Mouse (Mus musculus) heart, embryonic 16.5 days (tissue): ENCODE results near the gene Gm44579. TPM values are rescaled to one million over a fixed set of nuclear protein-coding genes. Genes with fewer than 3 reads are reported as not detected.

Experiments
- ATAC-seq: fragments of 200-750 bp; cut with Nextera tagmentation; replicated peaks from 2 replicates; pipeline ENCODE4 v1.8.0; 2017; ENCODE audit warnings: moderate number of reproducible peaks; ENCODE audit not compliant: insufficient read depth, low FRiP score; ENCODE audit errors: extremely low read depth
- H3K27ac ChIP-seq: fragments of 300-500 bp; sonication (generic); 2 replicates; pipeline ENCODE4 v1.5.1; 2014; ENCODE audit warnings: mild to moderate bottlenecking, low read length, control low read depth, moderate library complexity
- H3K27me3 ChIP-seq: fragments of 300-500 bp; sonication (generic); 2 replicates; pipeline ENCODE4 v1.6.1; 2014; ENCODE audit warnings: low read length, mixed read lengths; ENCODE audit not compliant: control insufficient read depth, insufficient read depth
- H3K36me3 ChIP-seq: fragments of 300-500 bp; sonication (generic); 2 replicates; pipeline ENCODE4 v1.6.1; 2014; ENCODE audit not compliant: control insufficient read depth, insufficient read depth
- H3K4me1 ChIP-seq: fragments of 300-500 bp; sonication (generic); 2 replicates; pipeline ENCODE4 v1.6.1; 2014; ENCODE audit warnings: low read length, mixed read lengths; ENCODE audit not compliant: control insufficient read depth, insufficient read depth
- H3K4me2 ChIP-seq: fragments of 300-500 bp; sonication (generic); 2 replicates; pipeline ENCODE4 v1.6.1; 2014; ENCODE audit warnings: low read depth, mild to moderate bottlenecking, control low read depth, low read length
- H3K4me3 ChIP-seq: fragments of 300-500 bp; sonication (generic); 2 replicates; pipeline ENCODE4 v1.5.1; 2014; ENCODE audit warnings: mild to moderate bottlenecking, control low read depth, low read length
- H3K9ac ChIP-seq: fragments of 300-500 bp; sonication (generic); 2 replicates; pipeline ENCODE4 v1.6.1; 2014; ENCODE audit warnings: low read length, control low read depth
- H3K9me3 ChIP-seq: fragments of 300-500 bp; sonication (generic); replicated peaks from 2 replicates; pipeline ENCODE4 v1.6.1; 2016; ENCODE audit warnings: low read length; ENCODE audit not compliant: control insufficient read depth
- WGBS: fragments of 180-500 bp; shearing (Covaris S2); extraction: QIAGEN DNeasy Blood & Tissue Kit; methylation state at CpG from one replicate; pipeline ENCODE4 v1.1.7; 2014; 5-methylcytosine and 5-hydroxymethylcytosine counted together
- polyA plus RNA-seq: library from polyadenylated mRNA; unstranded; fragments of >200 nt; fragmentation: Nextera tagmentation; extraction: Ambion mirVana; gene quantifications from 2 replicates; pipeline ENCODE4 v1.2.1, GENCODE M21; 2015

Gene Gm44579
- polyA plus RNA-seq, 1 experiment from 2014 or later = not detected

DNA sequence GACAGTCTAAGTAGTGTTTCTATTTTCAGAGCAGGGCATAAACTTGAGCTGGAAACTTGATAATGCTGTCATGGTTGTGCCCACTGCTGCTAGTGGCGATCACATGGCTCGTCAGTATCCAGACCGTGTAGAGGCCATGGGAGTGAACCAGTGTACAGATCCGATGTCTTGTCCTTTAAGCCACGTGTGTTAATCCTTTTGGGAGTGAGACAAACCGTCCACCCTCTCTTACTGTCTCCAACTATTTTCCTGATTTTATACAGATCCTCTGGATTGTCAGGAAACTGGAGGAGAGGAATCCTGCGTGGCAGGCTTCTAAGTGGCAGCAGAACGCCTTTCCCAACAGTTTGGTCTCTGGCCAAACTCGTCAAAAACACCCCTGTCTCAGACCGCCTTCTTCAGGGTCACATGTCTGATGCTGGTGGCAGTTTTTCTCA lies 71.6 kb downstream of the Gm44579 start:
- peak overlapping the region; percentile 2; the same call in 1 of the 2 replicates for H3K4me3 ChIP-seq
- H3K27me3 ChIP-seq = no peaks in the 10 kb centered on the region
- H3K9me3 ChIP-seq = no peaks in the 10 kb centered on the region
- peak; percentile 88 for ATAC-seq
- H3K4me1 ChIP-seq = peaks cover 24% of the 10 kb centered on the region
- 20% methylated on average over 10 of the region's 10 CpGs for whole genome bisulfite sequencing
- peak overlapping the region; percentile 31 for H3K9ac ChIP-seq
- H3K4me2 ChIP-seq = peak overlapping the region; percentile 51; the same call in 1 of the 2 replicates
- no peaks in the 10 kb centered on the region for H3K36me3 ChIP-seq
- H3K27ac ChIP-seq = peak overlapping the region; percentile 96

DNA sequence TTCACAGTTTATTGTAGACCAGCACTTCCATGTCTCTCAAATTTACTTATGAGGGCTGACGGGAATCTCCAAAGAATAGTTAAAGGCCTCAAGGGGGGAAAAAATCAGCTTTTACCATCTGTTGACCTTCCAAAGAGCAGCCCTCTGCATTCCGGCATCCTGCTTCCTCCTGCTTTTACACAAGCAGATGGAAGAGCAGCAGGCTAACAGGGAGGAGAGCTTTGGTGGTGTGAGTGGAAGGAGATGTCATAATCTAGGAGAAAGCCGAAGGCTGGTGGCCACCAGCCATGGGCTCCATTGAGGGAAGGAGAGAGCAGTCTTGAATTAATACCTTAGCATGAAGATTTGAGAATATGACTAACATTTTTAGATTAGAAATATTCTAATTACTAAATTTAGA lies 72.4 kb downstream of the Gm44579 start:
- H3K36me3 ChIP-seq = no peaks in the 10 kb centered on the region
- no peaks in the 10 kb centered on the region for H3K9me3 ChIP-seq
- 55% methylated on average over 3 of the region's 3 CpGs for WGBS
- H3K4me1 ChIP-seq = peaks cover 25% of the 10 kb centered on the region
- H3K4me2 ChIP-seq = no peak overlapping the region
- H3K27ac ChIP-seq = peak overlapping the region; percentile 96
- 0 out of 2 replicates have a peak overlapping the region, but pooled peaks have one; percentile 30 for H3K9ac ChIP-seq
- no peak overlapping the region for H3K4me3 ChIP-seq
- no peaks in the 10 kb centered on the region for H3K27me3 ChIP-seq
- ATAC-seq = no peak

DNA sequence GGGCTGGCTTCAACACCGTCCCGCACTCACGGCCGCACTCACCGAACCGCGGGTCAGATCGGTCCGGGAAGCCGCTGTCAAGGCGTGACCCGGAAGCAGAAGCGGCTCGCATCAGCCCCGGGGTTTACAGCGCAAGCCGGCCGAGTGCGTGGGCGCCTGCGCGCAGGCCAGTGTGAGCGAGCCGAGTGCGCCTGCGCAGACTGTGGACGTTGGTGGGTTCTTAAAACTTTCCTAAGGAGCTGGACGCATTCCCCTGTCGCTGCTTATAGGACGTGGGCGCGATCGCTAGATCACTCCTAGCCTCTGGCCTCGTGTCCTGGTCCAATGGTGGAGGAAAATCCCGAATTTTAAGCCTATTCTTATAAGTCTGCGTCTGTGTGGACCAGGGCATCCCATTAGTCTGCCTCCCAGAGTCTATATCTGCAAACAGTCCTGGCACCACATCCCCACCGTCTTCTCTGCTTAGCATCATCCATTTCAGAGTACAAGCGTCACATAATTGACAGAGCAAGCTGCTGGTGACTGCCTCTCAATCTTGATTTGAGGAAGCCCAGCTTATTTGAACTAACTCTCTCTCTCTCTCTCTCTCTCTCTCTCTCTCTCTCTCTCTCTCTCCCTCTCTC lies 75.1 kb downstream of the Gm44579 start:
- peak overlapping the region; percentile 87 for H3K27ac ChIP-seq
- H3K4me3 ChIP-seq = peak overlapping the region; percentile 99
- peak overlapping the region; percentile 77 for H3K4me2 ChIP-seq
- peak; percentile 89 for ATAC-seq
- no peaks in the 10 kb centered on the region for H3K9me3 ChIP-seq
- peaks cover 25% of the 10 kb centered on the region for H3K4me1 ChIP-seq
- H3K9ac ChIP-seq = peak overlapping the region; percentile 99
- WGBS = under 1% methylated on average over 38 of the region's 38 CpGs
- no peaks in the 10 kb centered on the region for H3K27me3 ChIP-seq
- peaks cover 12% of the 10 kb centered on the region for H3K36me3 ChIP-seq

DNA sequence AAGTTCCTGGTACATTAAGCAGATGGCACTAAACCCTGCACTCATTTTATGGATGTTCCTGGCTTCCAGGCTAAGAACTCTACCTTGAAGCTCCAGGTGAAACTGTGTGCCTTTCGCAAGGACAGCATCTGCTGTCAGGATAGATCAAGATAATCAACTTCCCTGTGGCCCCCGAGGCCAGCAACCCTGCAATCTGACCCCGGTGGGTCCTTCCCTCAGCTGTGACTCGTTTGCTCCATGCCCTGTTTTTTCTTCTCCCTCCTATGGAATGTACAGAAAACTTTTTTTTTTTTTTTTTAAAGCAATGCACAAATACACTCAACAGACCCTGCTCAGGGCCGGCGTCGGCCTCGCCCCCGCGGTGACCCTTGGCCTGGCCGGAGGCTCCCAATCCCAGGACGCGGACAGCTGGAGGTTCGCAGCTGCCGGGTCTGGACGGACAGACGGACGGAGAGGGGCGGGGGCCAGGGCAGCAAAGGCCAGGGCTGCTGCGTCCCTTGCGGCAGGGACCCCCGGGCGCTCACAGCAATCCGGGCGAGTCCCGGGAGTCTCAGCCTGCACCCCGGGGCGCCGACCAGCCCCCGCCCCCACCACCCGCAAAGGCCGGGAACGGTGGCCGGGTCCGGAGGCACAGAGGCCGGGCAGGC lies 75.8 kb downstream of the Gm44579 start:
- Histone ChIP-seq H3K27ac (peak overlapping the region; percentile 87), H3K27me3 (no peaks in the 10 kb centered on the region), H3K4me2 (peak overlapping the region; percentile 77), H3K4me1 (peaks cover 25% of the 10 kb centered on the region), H3K36me3 (peaks cover 18% of the 10 kb centered on the region), H3K4me3 (peak overlapping the region; percentile 99), H3K9ac (peak overlapping the region; percentile 99), H3K9me3 (no peaks in the 10 kb centered on the region)
- WGBS = under 1% methylated on average over 36 of the region's 36 CpGs
- ATAC-seq = peak; percentile 11; the same call in 1 of the 2 replicates

DNA sequence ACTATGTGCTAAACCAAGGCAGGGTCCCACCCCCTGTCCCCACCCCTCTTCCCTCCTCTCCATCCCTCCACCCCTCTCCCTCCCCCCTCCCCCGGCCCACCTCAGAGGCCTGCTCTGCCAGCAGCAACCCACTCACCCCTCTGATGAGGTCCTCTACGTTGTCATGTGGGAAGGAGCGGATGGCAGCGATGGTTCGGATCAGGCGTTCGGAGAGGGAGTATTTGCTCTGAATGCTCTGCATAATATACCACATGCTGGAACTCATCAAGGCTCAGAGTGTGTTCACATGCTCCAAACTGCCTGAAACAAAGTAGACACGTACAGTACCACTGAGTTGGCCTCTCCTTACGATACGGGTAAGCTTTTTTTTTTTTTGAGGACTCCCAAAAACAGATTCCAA lies 78.3 kb downstream of the Gm44579 start:
- H3K4me1 ChIP-seq = peaks cover 13% of the 10 kb centered on the region
- no peak overlapping the region for H3K9ac ChIP-seq
- no peak for ATAC-seq
- WGBS = 79% methylated on average over 10 of the region's 10 CpGs
- no peak overlapping the region for H3K27ac ChIP-seq
- no peak overlapping the region for H3K4me2 ChIP-seq
- no peaks in the 10 kb centered on the region for H3K9me3 ChIP-seq
- H3K36me3 ChIP-seq = peaks cover 29% of the 10 kb centered on the region
- no peaks in the 10 kb centered on the region for H3K27me3 ChIP-seq
- no peak overlapping the region for H3K4me3 ChIP-seq

DNA sequence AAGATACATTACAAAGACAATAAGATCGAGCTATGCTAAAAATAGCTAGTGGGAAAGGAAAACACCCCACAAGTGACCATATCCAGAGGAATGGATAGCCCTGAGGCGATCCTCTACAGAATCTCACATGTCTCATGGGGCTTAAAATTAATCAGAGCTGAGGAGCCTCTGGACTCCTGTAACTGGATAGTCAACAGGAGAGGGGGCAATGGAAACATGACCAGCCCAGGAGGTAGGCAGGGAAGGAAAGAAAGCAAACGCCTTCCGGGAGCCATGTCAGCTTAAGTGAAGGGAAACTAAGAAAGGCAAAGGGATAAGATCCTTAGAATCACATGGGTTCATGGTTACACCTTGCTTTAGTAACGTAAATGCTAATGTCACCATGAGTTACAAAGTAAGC lies 80.0 kb downstream of the Gm44579 start:
- H3K9ac ChIP-seq = no peak overlapping the region
- peaks cover 8% of the 10 kb centered on the region for H3K4me1 ChIP-seq
- H3K36me3 ChIP-seq = peaks cover 43% of the 10 kb centered on the region
- ATAC-seq = no peak
- H3K27ac ChIP-seq = no peak overlapping the region
- WGBS = 85% methylated on average over 5 of the region's 5 CpGs
- no peak overlapping the region for H3K4me2 ChIP-seq
- no peaks in the 10 kb centered on the region for H3K27me3 ChIP-seq
- H3K4me3 ChIP-seq = no peak overlapping the region
- H3K9me3 ChIP-seq = no peaks in the 10 kb centered on the region

DNA sequence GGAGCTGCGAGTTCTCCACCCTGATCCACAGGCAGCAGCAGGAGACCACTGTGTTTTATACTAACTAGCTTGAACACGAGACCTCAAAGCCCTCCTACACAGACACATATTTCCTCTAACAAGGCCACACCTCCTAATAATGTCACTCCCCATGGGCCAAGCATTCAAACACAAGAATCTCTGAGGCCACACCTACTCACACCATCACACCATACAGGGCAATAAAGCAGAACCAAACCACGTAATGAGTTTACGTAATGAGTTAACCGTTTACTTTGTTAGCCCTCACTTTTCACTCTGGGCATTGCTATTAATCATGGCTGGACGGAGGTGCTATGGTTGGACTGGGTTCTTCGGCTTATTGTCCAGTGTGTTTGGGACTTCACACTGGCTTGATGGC lies 81.0 kb downstream of the Gm44579 start:
- no peak overlapping the region for H3K4me2 ChIP-seq

DNA sequence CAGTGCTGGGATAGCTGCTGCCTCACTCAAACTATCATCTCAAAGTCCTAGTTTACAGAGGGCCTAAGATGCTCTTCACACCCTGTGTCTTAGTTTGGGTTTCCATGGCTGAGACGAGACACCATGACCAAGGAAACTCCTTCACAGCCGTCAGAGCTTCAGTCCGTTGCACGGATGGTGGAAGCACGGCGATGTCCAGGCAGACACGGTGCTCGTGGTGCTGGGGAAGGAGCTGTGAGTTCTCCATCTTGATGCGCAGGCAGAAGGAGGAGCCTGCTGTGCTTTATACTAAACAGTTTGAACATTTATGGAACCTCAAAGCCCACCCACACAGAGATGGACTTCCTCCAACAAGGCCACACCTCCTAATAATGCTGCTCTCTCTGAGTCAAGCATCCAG lies 83.9 kb downstream of the Gm44579 start:
- Histone ChIP-seq H3K4me3 (no peak overlapping the region), H3K27me3 (no peaks in the 10 kb centered on the region), H3K4me1 (no peaks in the 10 kb centered on the region), H3K36me3 (peaks cover 70% of the 10 kb centered on the region), H3K4me2 (no peak overlapping the region), H3K27ac (no peak overlapping the region), H3K9me3 (no peaks in the 10 kb centered on the region), H3K9ac (no peak overlapping the region)
- 91% methylated on average over 9 of the region's 9 CpGs for WGBS
- ATAC-seq = no peak

More for the DNA sequence above, 81.0 kb downstream of the Gm44579 start:
- no peaks in the 10 kb centered on the region for H3K27me3 ChIP-seq
- peaks cover 6% of the 10 kb centered on the region for H3K4me1 ChIP-seq
- H3K9ac ChIP-seq = no peak overlapping the region
- no peak overlapping the region for H3K4me3 ChIP-seq
- WGBS = 84% methylated on average over 7 of the region's 7 CpGs
- peaks cover 52% of the 10 kb centered on the region for H3K36me3 ChIP-seq
- no peak overlapping the region for H3K27ac ChIP-seq
- no peak for ATAC-seq
- H3K9me3 ChIP-seq = no peaks in the 10 kb centered on the region
